Mouse (Mus musculus): ENCODE data around the gene Aebp2. TPM values are rescaled to one million over a fixed set of nuclear protein-coding genes. Genes with fewer than 3 reads are reported as not detected.

Gene Aebp2
- polyA plus RNA-seq, 1 experiment: 27.1 TPM

- H3K36me3 ChIP-seq (ENCODE audit: control insufficient read depth, insufficient read depth): no peaks in the 10 kb centered on the region
- H3K4me3 ChIP-seq (ENCODE audit: insufficient read depth, poor library complexity, severe bottlenecking): no peak overlapping the region
- TF ChIP-seq MYOD1 (IDR thresholded peaks at IDR 0.05; ENCODE audit: control insufficient read depth, insufficient read length, low read depth) (no peak), CEBPB (IDR thresholded peaks at IDR 0.05; ENCODE audit: low read depth) (no peak), MYOG (IDR thresholded peaks at IDR 0.05; ENCODE audit: control insufficient read depth, extremely low read depth, insufficient read length) (no peak), USF1 (IDR thresholded peaks at IDR 0.05; ENCODE audit: low read depth) (no peak), MAX (IDR thresholded peaks at IDR 0.05) (no peak), CTCF (IDR thresholded peaks at IDR 0.05; ENCODE audit: control insufficient read depth, insufficient read depth, insufficient read length) (no peak), FOSL1 (IDR thresholded peaks at IDR 0.05; ENCODE audit: insufficient read depth, low read length, poor library complexity, severe bottlenecking) (no peak)
Observed at GRCm38 (mm10) chr6:140708059-140708458, 85.6 kb downstream of the Aebp2 start.

DNA sequence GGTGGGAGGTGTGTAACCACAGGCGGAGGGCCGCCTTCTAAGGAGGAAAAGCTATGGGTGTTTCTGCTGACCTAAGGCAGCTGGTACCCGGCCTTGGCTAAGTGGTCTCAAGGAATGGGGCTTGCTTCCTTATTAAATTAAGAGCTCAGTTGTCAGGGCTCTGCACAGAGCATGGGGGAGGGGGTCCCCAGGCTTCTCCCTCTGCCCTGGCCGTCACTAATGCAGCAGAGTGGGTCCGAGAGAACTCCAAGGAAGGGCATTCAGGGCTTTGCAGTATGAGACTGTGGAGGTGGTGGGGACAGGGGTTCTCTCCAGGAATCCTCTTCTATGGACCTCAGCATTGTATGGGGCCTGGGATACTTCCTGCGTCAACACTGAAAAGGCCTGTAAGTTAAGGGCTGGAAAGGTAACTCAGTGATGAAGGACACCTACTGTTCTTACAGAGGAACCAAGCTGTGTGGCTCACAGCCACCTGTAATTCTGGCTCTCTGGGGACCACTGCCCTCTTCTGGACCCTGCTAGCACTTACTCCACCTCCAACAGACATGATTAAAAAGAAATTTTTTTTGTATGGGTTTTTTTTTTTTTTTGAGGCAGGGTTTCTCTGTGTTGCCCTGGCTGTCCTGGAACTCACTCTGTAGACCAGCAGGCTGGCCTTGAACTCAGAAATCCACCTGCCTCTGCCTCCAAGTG lies 87.1 kb downstream of the Aebp2 start:
- TF ChIP-seq CTCF (IDR thresholded peaks at IDR 0.05; ENCODE audit: control insufficient read depth, insufficient read depth, insufficient read length) (peak; percentile 1), FOSL1 (IDR thresholded peaks at IDR 0.05; ENCODE audit: insufficient read depth, low read length, poor library complexity, severe bottlenecking) (no peak)
- Histone ChIP-seq H3ac (ENCODE audit: control insufficient read depth, insufficient read length, low read depth) (no peak overlapping the region), H3K27me3 (ENCODE audit: control insufficient read depth, insufficient read depth, insufficient read length) (no peaks in the 10 kb centered on the region), H3K79me3 (ENCODE audit: low read depth) (no peaks in the 10 kb centered on the region), H3K4me3 (ENCODE audit: insufficient read depth, poor library complexity, severe bottlenecking) (no peak overlapping the region), H3K36me3 (ENCODE audit: control insufficient read depth, insufficient read depth) (no peaks in the 10 kb centered on the region), H3K79me2 (ENCODE audit: control insufficient read depth, insufficient read depth) (no peaks in the 10 kb centered on the region)

More at GRCm38 (mm10) chr6:140708059-140708458, 85.6 kb downstream of the Aebp2 start:
- no peaks in the 10 kb centered on the region for H3K27me3 ChIP-seq (ENCODE audit: control insufficient read depth, insufficient read depth, insufficient read length)
- no peak overlapping the region for H3ac ChIP-seq (ENCODE audit: control insufficient read depth, insufficient read length, low read depth)
- H3K79me3 ChIP-seq (ENCODE audit: low read depth): no peaks in the 10 kb centered on the region
- no peaks in the 10 kb centered on the region for H3K79me2 ChIP-seq (ENCODE audit: control insufficient read depth, insufficient read depth)

DNA sequence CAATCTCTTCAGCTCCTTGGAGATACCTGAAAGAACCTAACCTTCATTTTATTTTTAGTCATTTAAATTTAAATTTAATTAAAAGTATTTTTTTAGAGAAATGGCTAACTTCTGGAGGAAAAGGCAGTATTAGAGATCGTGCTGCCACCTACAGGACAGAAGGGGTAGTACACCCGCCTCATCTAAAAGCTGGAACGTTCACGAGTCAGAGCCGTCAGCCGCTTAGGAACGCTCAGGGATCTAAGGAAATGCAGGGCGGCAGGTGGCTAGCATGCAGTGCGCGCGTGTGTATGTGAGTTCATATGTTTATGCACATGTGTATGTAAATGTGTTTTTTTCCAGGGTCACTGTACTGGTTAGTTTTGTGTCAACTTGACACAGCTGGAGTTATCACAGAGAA lies 90.3 kb downstream of the Aebp2 start:
- H3ac ChIP-seq (ENCODE audit: control insufficient read depth, insufficient read length, low read depth): no peak overlapping the region
- no peaks in the 10 kb centered on the region for H3K36me3 ChIP-seq (ENCODE audit: control insufficient read depth, insufficient read depth)
- no peaks in the 10 kb centered on the region for H3K27me3 ChIP-seq (ENCODE audit: control insufficient read depth, insufficient read depth, insufficient read length)
- H3K79me3 ChIP-seq (ENCODE audit: low read depth): no peaks in the 10 kb centered on the region
- TF ChIP-seq MAX (IDR thresholded peaks at IDR 0.05): no peak
- TF ChIP-seq USF1 (IDR thresholded peaks at IDR 0.05; ENCODE audit: low read depth): no peak
- TF ChIP-seq CTCF (IDR thresholded peaks at IDR 0.05; ENCODE audit: control insufficient read depth, insufficient read depth, insufficient read length): peak; percentile 65
- no peak overlapping the region for H3K4me3 ChIP-seq (ENCODE audit: insufficient read depth, poor library complexity, severe bottlenecking)
- no peaks in the 10 kb centered on the region for H3K79me2 ChIP-seq (ENCODE audit: control insufficient read depth, insufficient read depth)

GRCm38 (mm10) chr6:140714905-140715365 lies 92.5 kb downstream of the Aebp2 start:
- Histone ChIP-seq H3K4me3 (ENCODE audit: insufficient read depth, poor library complexity, severe bottlenecking) (no peak overlapping the region), H3ac (ENCODE audit: control insufficient read depth, insufficient read length, low read depth) (no peak overlapping the region), H3K27me3 (ENCODE audit: control insufficient read depth, insufficient read depth, insufficient read length) (no peaks in the 10 kb centered on the region), H3K79me3 (ENCODE audit: low read depth) (no peaks in the 10 kb centered on the region), H3K79me2 (ENCODE audit: control insufficient read depth, insufficient read depth) (no peaks in the 10 kb centered on the region), H3K36me3 (ENCODE audit: control insufficient read depth, insufficient read depth) (no peaks in the 10 kb centered on the region)
- peak; percentile 79 for TF ChIP-seq CTCF (IDR thresholded peaks at IDR 0.05; ENCODE audit: control insufficient read depth, insufficient read depth, insufficient read length)
- TF ChIP-seq USF1 (IDR thresholded peaks at IDR 0.05; ENCODE audit: low read depth): no peak

- no peak for TF ChIP-seq FOSL1 (IDR thresholded peaks at IDR 0.05; ENCODE audit: insufficient read depth, low read length, poor library complexity, severe bottlenecking)
- no peak for TF ChIP-seq MYOD1 (IDR thresholded peaks at IDR 0.05; ENCODE audit: control insufficient read depth, insufficient read length, low read depth)
- no peak for TF ChIP-seq MAX (IDR thresholded peaks at IDR 0.05)
- no peak for TF ChIP-seq CEBPB (IDR thresholded peaks at IDR 0.05; ENCODE audit: low read depth)
- TF ChIP-seq USF1 (IDR thresholded peaks at IDR 0.05; ENCODE audit: low read depth): no peak
- TF ChIP-seq CTCF (IDR thresholded peaks at IDR 0.05; ENCODE audit: control insufficient read depth, insufficient read depth, insufficient read length): no peak
- no peak for TF ChIP-seq MYOG (IDR thresholded peaks at IDR 0.05; ENCODE audit: control insufficient read depth, extremely low read depth, insufficient read length)
- no peaks in the 10 kb centered on the region for H3K27me3 ChIP-seq (ENCODE audit: control insufficient read depth, insufficient read depth, insufficient read length)
- no peak overlapping the region for H3ac ChIP-seq (ENCODE audit: control insufficient read depth, insufficient read length, low read depth)
- no peak overlapping the region for H3K4me3 ChIP-seq (ENCODE audit: insufficient read depth, poor library complexity, severe bottlenecking)
- no peaks in the 10 kb centered on the region for H3K79me3 ChIP-seq (ENCODE audit: low read depth)
- H3K36me3 ChIP-seq (ENCODE audit: control insufficient read depth, insufficient read depth): no peaks in the 10 kb centered on the region
- H3K79me2 ChIP-seq (ENCODE audit: control insufficient read depth, insufficient read depth): no peaks in the 10 kb centered on the region
Observed at GRCm38 (mm10) chr6:140722058-140722457, 99.6 kb downstream of the Aebp2 start.

Other genes with a start within 250 kb of the Aebp2 start
- gene Plekha5, start 198.6 kb upstream of the Aebp2 start, polyA plus RNA-seq (2012; fragmentation: generic; extraction: Trizol): 13.1 TPM
- gene Gm11077, start 106.6 kb downstream of the Aebp2 start, polyA plus RNA-seq (2012; fragmentation: generic; extraction: Trizol): not detected